Comparison of ENCODE assay signal across 12 mouse cellular contexts in the genomic region with DNA sequence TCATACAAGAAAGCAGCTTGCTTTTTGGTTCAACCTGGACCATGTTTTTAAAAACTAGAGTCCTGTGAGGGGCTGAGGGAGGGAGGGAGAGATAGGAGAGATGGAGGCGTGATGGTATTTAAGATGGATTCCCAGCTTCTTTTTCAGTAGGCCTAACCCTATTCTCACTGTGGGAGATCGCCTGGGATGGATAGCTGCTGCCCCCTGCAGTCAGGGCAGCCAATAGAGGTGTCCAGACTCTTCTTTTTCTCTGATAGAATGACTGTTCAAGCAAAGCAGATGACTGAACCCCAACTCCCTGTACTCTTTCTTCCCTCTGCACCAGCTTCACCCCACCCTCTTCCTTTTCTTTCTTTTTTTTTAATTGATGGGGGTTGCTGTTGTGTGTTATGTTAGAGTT. TPM values are rescaled to one million over a fixed set of nuclear protein-coding genes. Genes with fewer than 3 reads are reported as not detected.
DNase-seq lines count a peak whose midpoint lies in the region; ATAC-seq and TF ChIP-seq lines count a peak whose summit lies in the region.
"Had no signal": no experiment of that assay in that cellular context is flagged by ENCODE, and none has a peak within 500 bp of the region (broad histone marks: within the 10 kb centered on the region; RNA-seq: fewer than 3 reads in every experiment).

No protein-coding gene starts in this region.

- H3K4me1 ChIP-seq in heart, adult 2 months (ENCODE audit: control insufficient read depth, insufficient read depth, low read length): no peaks in the 10 kb centered on the region
- H3K4me1 ChIP-seq in heart, embryonic 10.5 days: peaks cover 7% of the 10 kb centered on the region; the same call in 1 of the 2 replicates
- no peaks in the 10 kb centered on the region for H3K4me1 ChIP-seq in liver, postnatal 0 days (ENCODE audit: insufficient read depth)
- peaks cover 18% of the 10 kb centered on the region for H3K4me1 ChIP-seq in forebrain, embryonic 10.5 days
- H3K4me1 ChIP-seq: stomach, embryonic 15.5 days had no signal

- H3K36me3 ChIP-seq in heart, adult 2 months (ENCODE audit: control insufficient read depth, insufficient read depth, low read length): no peaks in the 10 kb centered on the region
- H3K36me3 ChIP-seq in heart, embryonic 10.5 days: no peaks in the 10 kb centered on the region
- H3K36me3 ChIP-seq in liver, postnatal 0 days (replicated peaks; ENCODE audit: insufficient read depth, low read length): no peaks in the 10 kb centered on the region
- H3K36me3 ChIP-seq in forebrain, embryonic 10.5 days (replicated peaks): no peaks in the 10 kb centered on the region
- H3K36me3 ChIP-seq: stomach, embryonic 15.5 days had no signal

- TF ChIP-seq CTCF in heart, adult 2 months (IDR thresholded peaks at IDR 0.05): peak; percentile 75
- peak; percentile 48 for TF ChIP-seq CTCF in liver, postnatal 0 days (IDR thresholded peaks at IDR 0.05; ENCODE audit: low read depth)

- no peaks in the 10 kb centered on the region; the same call in 1 of the 2 replicates for H3K27me3 ChIP-seq in heart, adult 2 months (ENCODE audit: control insufficient read depth, insufficient read depth, low read length)
- peaks cover 41% of the 10 kb centered on the region for H3K27me3 ChIP-seq in heart, embryonic 10.5 days (ENCODE audit: insufficient read depth, poor library complexity, severe bottlenecking)
- peaks cover 7% of the 10 kb centered on the region; the same call in 1 of the 2 replicates for H3K27me3 ChIP-seq in liver, postnatal 0 days (ENCODE audit: insufficient read depth, low read length)
- H3K27me3 ChIP-seq in forebrain, embryonic 10.5 days (ENCODE audit: poor library complexity, severe bottlenecking): peaks cover 87% of the 10 kb centered on the region

- no peak overlapping the region for H3K9ac ChIP-seq in heart, adult 2 months (ENCODE audit: low read depth, low read length)
- no peak overlapping the region for H3K9ac ChIP-seq in liver, postnatal 0 days (replicated peaks)
- H3K9ac ChIP-seq: stomach, embryonic 15.5 days had no signal

- H3K4me2 ChIP-seq in liver, postnatal 0 days (ENCODE audit: low read depth, low read length): no peak overlapping the region
- H3K4me2 ChIP-seq: stomach, embryonic 15.5 days had no signal

- intact Hi-C loops in heart, adult 2 months (cut with DNase I): no loop called here

- H3K4me3 ChIP-seq in heart, adult 2 months: no peak overlapping the region
- H3K4me3 ChIP-seq in heart, embryonic 10.5 days: no peak overlapping the region
- no peak overlapping the region for H3K4me3 ChIP-seq in liver, postnatal 0 days (ENCODE audit: low read depth, low read length)
- H3K4me3 ChIP-seq in forebrain, embryonic 10.5 days: no peak overlapping the region
- H3K4me3 ChIP-seq: myocyte; stomach, embryonic 15.5 days had no signal

- DNase-seq in heart, adult 2 months: peak in 1 of 2 experiments; percentile 49
- no peak for DNase-seq in heart, embryonic 10.5 days (ENCODE audit: low spot score)
- no peak for DNase-seq in liver, postnatal 0 days
- DNase-seq in liver (no peak), ZHBTc4 (ENCODE audit: low read depth, low spot score) (peak; percentile 8)
- no peak for DNase-seq in forebrain, embryonic 10.5 days (ENCODE audit: extremely low spot score, low spot score)
- DNase-seq: gastrocnemius, postnatal 25 days; right cerebral cortex, adult 18-20 months had no signal

- ATAC-seq in liver, postnatal 0 days: no peak
- ATAC-seq in megakaryocyte progenitor cell, adult 5-6 weeks (replicated peaks; ENCODE audit: poor library complexity): peak; percentile 54; the same call in 1 of the 2 replicates

- no peaks in the 10 kb centered on the region for H3K79me2 ChIP-seq in heart, adult 2 months (replicated peaks; ENCODE audit: control insufficient read depth, insufficient read depth, low read length)

- TF ChIP-seq EP300 in heart, adult 2 months (IDR thresholded peaks at IDR 0.05; ENCODE audit: insufficient read depth, low read depth, low read length): no peak
- no peak for TF ChIP-seq EP300 in liver, postnatal 0 days (IDR thresholded peaks at IDR 0.05; ENCODE audit: low read depth)

- H3K9me3 ChIP-seq in heart, embryonic 10.5 days: no peaks in the 10 kb centered on the region
- H3K9me3 ChIP-seq in liver, postnatal 0 days (ENCODE audit: low read length): no peaks in the 10 kb centered on the region
- no peaks in the 10 kb centered on the region for H3K9me3 ChIP-seq in forebrain, embryonic 10.5 days
- H3K9me3 ChIP-seq: stomach, embryonic 15.5 days had no signal

- TF ChIP-seq POLR2A in heart, adult 2 months (IDR thresholded peaks at IDR 0.05; ENCODE audit: insufficient read depth, low read depth, low read length): no peak

- H3K27ac ChIP-seq in heart, adult 2 months: no peak overlapping the region
- H3K27ac ChIP-seq in heart, embryonic 10.5 days: no peak overlapping the region
- H3K27ac ChIP-seq in liver, postnatal 0 days (ENCODE audit: low read depth): no peak overlapping the region
- no peak overlapping the region for H3K27ac ChIP-seq in forebrain, embryonic 10.5 days
- H3K27ac ChIP-seq: stomach, embryonic 15.5 days had no signal

- WGBS in heart, adult 2 months: 61% methylated on average over 2 of the region's 2 CpGs
- 45% methylated on average over 2 of the region's 2 CpGs for WGBS in heart, embryonic 10.5 days
- 39% methylated on average over 2 of the region's 2 CpGs for WGBS in liver, postnatal 0 days (ENCODE audit: insufficient replicate concordance)
- WGBS in forebrain, embryonic 10.5 days: 38% methylated on average over 2 of the region's 2 CpGs

RNA-seq across cellular contexts. Expression of a gene that starts 23.1 kb away (rescaled TPM):
- 10 to 100 TPM in 1 of 2 experiments, 1 to 10 TPM in 1; 6.2 to 11.5 TPM for total RNA-seq in heart, adult 2 months (2021)
- polyA plus RNA-seq in heart, adult 2 months (2012; rRNA removed): 3.7 and 5.7 TPM in 2 replicates
- polyA plus RNA-seq in heart, embryonic 10.5 days (2016; fragmentation: Nextera tagmentation; extraction: Ambion mirVana): 13.2 and 13.7 TPM in 2 replicates
- not detected in 2 replicates for polyA plus RNA-seq in liver, postnatal 0 days (2015; fragmentation: Nextera tagmentation; extraction: Ambion mirVana)
- not detected in 2 replicates for total RNA-seq in megakaryocyte progenitor cell, adult 5-6 weeks (2015)
- not detected in 2 replicates for total RNA-seq in megakaryocyte progenitor cell, adult 5-6 weeks (2017)
- 4.4 and 4.9 TPM in 2 replicates for polyA plus RNA-seq in forebrain, embryonic 10.5 days (2016; fragmentation: Nextera tagmentation; extraction: Ambion mirVana)
- polyA plus RNA-seq: intestine, embryonic 14.5 days had no signal
